Mouse (Mus musculus) inflammation-experienced regulatory T-cells, adult 6 months (primary cell): ENCODE measurements around the gene Mettl23. TPM values are rescaled to one million over a fixed set of nuclear protein-coding genes. Genes with fewer than 3 reads are reported as not detected.
A peak's percentile ranks its signal among the peaks of the same experiment; 100 is the strongest.
"Not testable (repeated sequence)": the region's sequence is repeated elsewhere in the genome, so short reads cannot be mapped to it uniquely, and the experiment has no call there.

Source experiments
- ATAC-seq: one replicate; pipeline ENCODE4 v1.8.0; 2017
- polyA plus RNA-seq, 3 experiments: library from polyadenylated mRNA; unstranded; fragments of 100-300 nt; shearing (Covaris generic); gene quantifications; one replicate each; pipeline ENCODE4 v1.2.1; 2017

Gene Mettl23
- polyA plus RNA-seq, 3 experiments from 2014 or later: 121 to 151 (median 145) TPM

DNA sequence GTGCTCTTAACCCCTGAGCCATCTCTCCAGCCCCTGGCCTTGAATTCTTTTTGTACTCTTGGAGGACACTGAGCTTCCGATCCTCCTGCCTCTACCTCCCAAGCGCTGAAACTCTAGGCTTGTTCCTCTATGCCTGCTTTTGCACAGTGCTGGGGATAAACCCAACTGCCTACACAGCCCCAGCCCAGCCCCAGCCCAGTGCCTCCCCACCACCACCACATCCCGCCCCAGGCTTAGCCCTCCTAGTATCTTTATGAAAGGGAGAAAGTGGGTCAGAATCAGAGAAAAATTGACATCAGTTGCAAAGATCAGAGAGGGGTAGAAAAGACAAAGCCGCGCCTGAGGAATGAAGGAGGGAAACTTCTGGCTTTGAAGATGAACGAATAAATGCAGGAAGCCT lies 41.0 kb downstream of the Mettl23 start:
- no peak for ATAC-seq

DNA sequence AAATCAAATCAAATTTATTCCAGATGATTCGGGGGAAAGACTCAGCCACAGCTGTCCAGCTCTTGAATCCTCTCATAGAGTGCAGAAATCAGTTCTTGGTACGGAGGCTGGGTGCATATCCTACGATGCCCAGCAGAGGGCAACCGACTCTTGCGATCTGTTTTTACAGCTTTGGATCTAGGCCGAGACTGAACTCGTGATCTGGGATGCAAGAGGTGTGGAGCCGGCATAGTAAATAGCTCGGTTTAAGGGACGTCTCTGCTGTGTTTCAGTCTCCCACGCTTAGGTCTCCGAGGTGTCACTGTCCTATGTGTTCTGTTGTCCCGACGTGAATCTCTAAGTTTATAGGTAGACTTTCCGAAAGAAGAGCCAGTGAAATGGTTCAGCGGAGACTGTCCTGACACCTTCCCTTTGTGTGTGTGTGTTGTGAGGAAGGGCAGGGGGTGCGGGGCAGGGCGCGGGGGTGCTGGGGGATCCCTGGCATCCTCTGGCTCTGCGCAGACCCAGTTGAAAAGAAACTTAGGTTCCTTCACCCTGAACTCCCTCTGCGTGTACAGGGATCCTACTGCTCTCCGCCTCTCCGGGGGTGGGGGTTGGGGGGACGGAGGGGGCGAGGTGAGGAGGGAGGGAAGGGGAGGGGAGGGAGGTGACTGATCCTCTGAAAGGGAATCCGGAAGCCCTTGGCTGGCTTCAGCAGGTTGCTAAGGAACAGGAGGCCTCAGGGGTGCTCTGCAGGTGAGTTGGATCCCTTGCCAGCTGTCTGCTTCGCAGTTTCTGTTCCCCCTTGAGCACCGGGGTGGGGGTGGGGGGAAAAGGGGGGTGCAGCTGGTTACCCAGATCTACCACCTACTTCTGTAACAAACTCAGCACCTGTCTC lies 42.4 kb downstream of the Mettl23 start:
- ATAC-seq: peak; percentile 48

- ATAC-seq: no peak
Observed at GRCm38 (mm10) chr11:116887136-116887535, 44.1 kb downstream of the Mettl23 start.

- no peak for ATAC-seq
Observed at GRCm38 (mm10) chr11:116893532-116894442, 50.7 kb downstream of the Mettl23 start.

DNA sequence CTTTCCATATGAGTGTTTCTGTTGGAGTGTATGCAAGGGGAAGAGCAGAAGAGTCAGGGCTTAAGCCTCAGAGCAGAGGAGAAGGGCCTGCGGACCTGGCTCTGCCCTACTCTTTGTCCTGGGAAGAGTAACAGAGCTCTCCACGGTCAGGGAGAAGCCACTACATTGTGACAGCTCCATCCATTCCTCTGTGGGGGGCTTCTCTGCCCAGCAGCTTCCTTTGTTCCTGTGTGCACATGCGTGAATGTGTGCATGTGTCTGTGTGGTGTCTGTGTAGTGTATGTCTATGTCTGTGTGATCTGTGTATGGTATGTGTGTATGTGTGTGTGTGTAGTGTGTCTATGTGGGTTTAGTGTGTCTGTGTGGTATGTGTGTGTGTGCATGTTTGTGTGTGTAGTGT lies 52.3 kb downstream of the Mettl23 start:
- ATAC-seq: no peak

GRCm38 (mm10) chr11:116899247-116899646 lies 56.2 kb downstream of the Mettl23 start:
- no peak for ATAC-seq

- ATAC-seq: not testable (repeated sequence)
Observed at GRCm38 (mm10) chr11:116902588-116902987, 59.5 kb downstream of the Mettl23 start.

Other genes starting within 250 kb of the Mettl23 start
- gene Rhbdf2, start 216.3 kb upstream of the Mettl23 start, polyA plus RNA-seq: 1 to 10 TPM; 3.4 to 9.3 (median 3.9) TPM
- not detected for gene Prcd, start 189.7 kb upstream of the Mettl23 start, polyA plus RNA-seq
- under 1 TPM in 2 of 3 experiments, not detected in 1; 0.24 to 0.32 TPM for gene Cygb, start 189.0 kb upstream of the Mettl23 start, polyA plus RNA-seq
- gene St6galnac1, start 67.8 kb upstream of the Mettl23 start, polyA plus RNA-seq: 10 to 100 TPM in 2 of 3 experiments, 1 to 10 TPM in 1; 9.0 to 17.1 (median 13.5) TPM
- not detected for gene Mxra7, start 15.2 kb upstream of the Mettl23 start, polyA plus RNA-seq
- gene Jmjd6, start 171 bp downstream of the Mettl23 start, polyA plus RNA-seq: 10 to 100 TPM; 49.7 to 58.8 (median 53.6) TPM
- 10 to 100 TPM; 18.7 to 31.0 (median 29.0) TPM for gene Mfsd11, start 9.2 kb downstream of the Mettl23 start, polyA plus RNA-seq
- 100 to 1,000 TPM; 189 to 367 (median 325) TPM for gene Srsf2, start 9.8 kb downstream of the Mettl23 start, polyA plus RNA-seq
- not detected for gene Mgat5b, start 75.6 kb downstream of the Mettl23 start, polyA plus RNA-seq